Mouse (Mus musculus): ENCODE measurements at regions not wholly inside any gene's neighbourhood (a gene's known extent, or its start where the extent isn't known, plus 50 kb on each side); places are given as distances from the start of the nearest gene placed in this dataset.

DNA sequence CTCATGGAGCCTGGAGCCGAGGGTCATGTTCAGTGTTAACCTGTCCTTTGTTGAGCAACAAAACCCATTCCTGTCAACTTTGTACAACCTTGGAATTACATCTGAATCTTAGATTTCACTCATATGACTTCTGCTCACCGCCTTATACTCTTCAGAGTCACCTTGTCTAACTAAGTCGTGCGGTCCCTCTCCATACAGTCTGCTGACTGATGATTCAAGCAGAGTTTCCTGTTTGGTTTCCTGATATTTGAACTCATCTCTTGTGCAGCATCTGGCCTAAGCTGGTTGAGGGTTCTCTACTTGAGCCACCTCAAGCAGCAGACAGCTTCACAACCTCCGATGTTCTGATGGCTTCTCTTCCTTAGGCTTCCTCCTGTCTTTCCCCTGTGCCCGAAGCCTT is 78.3 kb upstream of the Ccn6 start:
- H3K4me1 ChIP-seq (replicated peaks; ENCODE audit: control insufficient read depth, insufficient read depth, low read length): peaks cover 12% of the 10 kb centered on the region; the same call in 1 of the 2 replicates
- H3K36me3 ChIP-seq (ENCODE audit: control insufficient read depth, insufficient read depth, low read length): no peaks in the 10 kb centered on the region
- H3K27ac ChIP-seq (ENCODE audit: low read length): no peak overlapping the region
- H3K9me3 ChIP-seq (ENCODE audit: control insufficient read depth, low read length): no peaks in the 10 kb centered on the region
- no peak overlapping the region for H3K4me2 ChIP-seq (ENCODE audit: low read depth, low read length)
- no peak for ATAC-seq (ENCODE audit: low read depth)
- no peak overlapping the region for H3K4me3 ChIP-seq (ENCODE audit: low read length)
- no peaks in the 10 kb centered on the region for H3K27me3 ChIP-seq (ENCODE audit: control insufficient read depth, insufficient read depth, low read depth, low read length)
- WGBS: 84% methylated on average over 6 of the region's 6 CpGs
- no peak overlapping the region for H3K9ac ChIP-seq (ENCODE audit: low read length)

DNA sequence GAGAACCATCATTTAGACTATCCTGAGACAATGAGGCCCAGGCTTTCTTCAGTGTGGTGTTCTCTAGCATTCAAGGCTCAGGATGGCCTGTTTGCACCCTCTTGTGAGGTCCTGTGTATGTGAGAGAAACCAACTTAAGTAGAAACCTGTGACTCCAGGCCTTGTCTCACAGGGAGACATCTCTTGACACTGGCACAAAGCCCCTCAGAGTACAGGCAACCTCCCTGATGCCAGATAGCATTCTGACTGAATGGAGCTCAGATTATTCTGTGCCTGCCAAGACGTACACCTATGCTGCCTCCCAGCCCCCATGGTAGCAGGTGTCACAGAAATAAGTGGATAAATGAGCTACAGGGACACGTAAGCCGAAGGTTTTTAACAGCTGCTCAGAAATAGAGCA is 77.9 kb upstream of the Ccn6 start:
- H3K9ac ChIP-seq (ENCODE audit: low read length): no peak overlapping the region
- H3K4me3 ChIP-seq (ENCODE audit: low read length): no peak overlapping the region
- no peaks in the 10 kb centered on the region for H3K9me3 ChIP-seq (ENCODE audit: control insufficient read depth, low read length)
- no peaks in the 10 kb centered on the region for H3K27me3 ChIP-seq (ENCODE audit: control insufficient read depth, insufficient read depth, low read depth, low read length)
- 80% methylated on average over 3 of the region's 3 CpGs for WGBS
- no peak for ATAC-seq (ENCODE audit: low read depth)
- no peak overlapping the region for H3K27ac ChIP-seq (ENCODE audit: low read length)
- no peak overlapping the region for H3K4me2 ChIP-seq (ENCODE audit: low read depth, low read length)
- peaks cover 12% of the 10 kb centered on the region; the same call in 1 of the 2 replicates for H3K4me1 ChIP-seq (replicated peaks; ENCODE audit: control insufficient read depth, insufficient read depth, low read length)
- H3K36me3 ChIP-seq (ENCODE audit: control insufficient read depth, insufficient read depth, low read length): no peaks in the 10 kb centered on the region

- 79% methylated on average over 7 of the region's 7 CpGs for WGBS
- Histone ChIP-seq H3K9me3 (ENCODE audit: control insufficient read depth, low read length) (no peaks in the 10 kb centered on the region), H3K4me3 (ENCODE audit: low read length) (no peak overlapping the region), H3K27me3 (ENCODE audit: control insufficient read depth, insufficient read depth, low read depth, low read length) (no peaks in the 10 kb centered on the region), H3K27ac (ENCODE audit: low read length) (no peak overlapping the region), H3K9ac (ENCODE audit: low read length) (no peak overlapping the region), H3K36me3 (ENCODE audit: control insufficient read depth, insufficient read depth, low read length) (no peaks in the 10 kb centered on the region), H3K4me2 (ENCODE audit: low read depth, low read length) (no peak overlapping the region), H3K4me1 (replicated peaks; ENCODE audit: control insufficient read depth, insufficient read depth, low read length) (peaks cover 12% of the 10 kb centered on the region; the same call in 1 of the 2 replicates)
- ATAC-seq (ENCODE audit: low read depth): no peak
Observed at GRCm38 (mm10) chr10:39240966-39241365, 77.4 kb upstream of the Ccn6 start.

DNA sequence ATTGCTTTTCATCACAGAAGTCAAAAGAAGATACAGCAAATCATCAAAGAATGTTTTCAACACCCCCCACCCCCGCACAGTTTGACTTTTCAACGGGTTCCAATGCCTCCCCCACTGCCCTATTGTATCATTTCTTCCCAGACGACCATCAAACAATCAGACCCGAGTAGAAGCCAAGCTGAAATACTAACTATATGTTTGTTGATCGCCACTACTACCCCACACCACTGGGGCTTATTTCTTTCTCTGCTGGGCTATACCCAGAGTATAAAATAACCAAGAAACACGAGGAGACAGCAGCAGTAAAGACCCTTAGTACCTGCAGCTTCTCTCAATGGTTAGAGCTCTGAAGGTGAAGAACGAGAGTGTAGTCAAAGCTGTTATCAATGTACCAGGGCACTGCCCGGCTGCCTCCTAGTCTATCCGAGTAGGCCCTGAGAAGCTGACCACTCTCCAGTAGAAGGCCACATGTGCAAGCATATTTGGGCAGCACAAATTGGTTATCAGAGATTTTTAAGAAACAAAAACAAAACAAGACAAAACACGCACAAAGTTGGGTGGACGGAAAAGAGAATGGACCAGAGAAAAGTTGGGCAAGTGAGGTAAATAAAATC is 76.7 kb upstream of the Ccn6 start:
- no peak overlapping the region for H3K27ac ChIP-seq (ENCODE audit: low read length)
- ATAC-seq (ENCODE audit: low read depth): no peak
- H3K27me3 ChIP-seq (ENCODE audit: control insufficient read depth, insufficient read depth, low read depth, low read length): no peaks in the 10 kb centered on the region
- no peaks in the 10 kb centered on the region for H3K9me3 ChIP-seq (ENCODE audit: control insufficient read depth, low read length)
- H3K4me1 ChIP-seq (replicated peaks; ENCODE audit: control insufficient read depth, insufficient read depth, low read length): peaks cover 12% of the 10 kb centered on the region; the same call in 1 of the 2 replicates
- H3K4me2 ChIP-seq (ENCODE audit: low read depth, low read length): peak overlapping the region; percentile 42
- H3K4me3 ChIP-seq (ENCODE audit: low read length): no peak overlapping the region
- no peaks in the 10 kb centered on the region for H3K36me3 ChIP-seq (ENCODE audit: control insufficient read depth, insufficient read depth, low read length)
- WGBS: 50% methylated on average over 11 of the region's 11 CpGs
- peak overlapping the region; percentile 28; the same call in 1 of the 2 replicates for H3K9ac ChIP-seq (ENCODE audit: low read length)

GRCm38 (mm10) chr10:39239498-39240177 is 76.0 kb upstream of the Ccn6 start:
- H3K27ac ChIP-seq (ENCODE audit: low read length): no peak overlapping the region
- H3K27me3 ChIP-seq (ENCODE audit: control insufficient read depth, insufficient read depth, low read depth, low read length): no peaks in the 10 kb centered on the region
- peak overlapping the region; percentile 28; the same call in 1 of the 2 replicates for H3K9ac ChIP-seq (ENCODE audit: low read length)
- no peaks in the 10 kb centered on the region for H3K9me3 ChIP-seq (ENCODE audit: control insufficient read depth, low read length)
- ATAC-seq (ENCODE audit: low read depth): peak; percentile 85
- peaks cover 12% of the 10 kb centered on the region; the same call in 1 of the 2 replicates for H3K4me1 ChIP-seq (replicated peaks; ENCODE audit: control insufficient read depth, insufficient read depth, low read length)
- H3K4me3 ChIP-seq (ENCODE audit: low read length): no peak overlapping the region
- no peaks in the 10 kb centered on the region for H3K36me3 ChIP-seq (ENCODE audit: control insufficient read depth, insufficient read depth, low read length)
- H3K4me2 ChIP-seq (ENCODE audit: low read depth, low read length): peak overlapping the region; percentile 42
- 15% methylated on average over 17 of the region's 17 CpGs for WGBS

GRCm38 (mm10) chr10:39238596-39238995 is 75.0 kb upstream of the Ccn6 start:
- Histone ChIP-seq H3K36me3 (ENCODE audit: control insufficient read depth, insufficient read depth, low read length) (no peaks in the 10 kb centered on the region), H3K4me2 (ENCODE audit: low read depth, low read length) (no peak overlapping the region), H3K27me3 (ENCODE audit: control insufficient read depth, insufficient read depth, low read depth, low read length) (no peaks in the 10 kb centered on the region), H3K4me1 (replicated peaks; ENCODE audit: control insufficient read depth, insufficient read depth, low read length) (peaks cover 12% of the 10 kb centered on the region; the same call in 1 of the 2 replicates), H3K27ac (ENCODE audit: low read length) (no peak overlapping the region), H3K9me3 (ENCODE audit: control insufficient read depth, low read length) (no peaks in the 10 kb centered on the region), H3K4me3 (ENCODE audit: low read length) (no peak overlapping the region), H3K9ac (ENCODE audit: low read length) (no peak overlapping the region)
- 24% methylated on average over 10 of the region's 10 CpGs for WGBS
- ATAC-seq (ENCODE audit: low read depth): no peak

DNA sequence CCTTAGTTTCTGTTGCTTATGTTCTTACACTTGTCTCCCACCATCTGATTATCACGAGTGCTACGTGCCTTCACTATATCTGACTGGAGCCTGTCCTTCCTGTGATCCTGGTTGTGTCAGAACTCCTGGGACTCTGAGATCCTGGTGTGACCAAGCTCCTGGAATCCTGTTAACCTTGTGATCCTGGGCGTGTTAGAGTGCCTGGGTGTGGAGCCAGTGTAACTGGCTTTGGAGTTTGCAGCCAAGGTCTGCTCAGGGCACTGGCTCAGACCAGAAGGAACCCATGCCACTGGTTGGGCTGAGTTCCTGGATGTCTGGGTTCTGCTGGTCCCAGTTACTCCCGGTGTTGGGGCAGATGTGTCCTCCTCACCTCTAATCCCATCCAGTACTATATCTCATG is 74.0 kb upstream of the Ccn6 start:
- Histone ChIP-seq H3K4me1 (replicated peaks; ENCODE audit: control insufficient read depth, insufficient read depth, low read length) (peaks cover 12% of the 10 kb centered on the region; the same call in 1 of the 2 replicates), H3K9me3 (ENCODE audit: control insufficient read depth, low read length) (no peaks in the 10 kb centered on the region), H3K9ac (ENCODE audit: low read length) (no peak overlapping the region), H3K4me2 (ENCODE audit: low read depth, low read length) (no peak overlapping the region), H3K36me3 (ENCODE audit: control insufficient read depth, insufficient read depth, low read length) (no peaks in the 10 kb centered on the region), H3K27ac (ENCODE audit: low read length) (no peak overlapping the region), H3K27me3 (ENCODE audit: control insufficient read depth, insufficient read depth, low read depth, low read length) (no peaks in the 10 kb centered on the region), H3K4me3 (ENCODE audit: low read length) (no peak overlapping the region)
- no peak for ATAC-seq (ENCODE audit: low read depth)
- WGBS: 79% methylated on average over 4 of the region's 4 CpGs

DNA sequence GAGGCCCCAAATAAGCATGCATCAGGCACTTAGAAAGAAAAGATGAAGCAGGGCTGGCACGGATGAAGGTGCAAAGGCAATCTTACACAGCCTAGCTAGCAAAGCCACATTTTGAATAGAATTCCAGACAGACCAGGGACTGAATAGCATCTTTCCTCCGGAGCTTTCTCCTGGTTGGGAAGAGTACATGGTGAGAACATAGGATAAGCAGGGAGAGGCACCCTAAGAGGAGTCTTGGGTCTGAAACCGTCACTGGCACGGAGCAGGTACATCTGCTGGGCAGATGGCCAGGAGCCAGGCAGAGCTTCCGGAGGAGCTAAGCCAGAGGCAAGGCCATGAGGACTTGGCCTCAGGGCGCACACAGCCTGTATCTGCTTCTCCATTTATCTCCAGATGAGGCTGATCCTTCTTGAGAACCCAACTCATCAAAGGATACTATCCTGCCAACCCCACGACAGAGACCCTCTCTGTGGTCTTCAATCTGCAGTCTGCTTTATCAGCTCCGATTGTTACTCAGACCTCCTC is 70.4 kb upstream of the Ccn6 start:
- WGBS: 72% methylated on average over 8 of the region's 8 CpGs

DNA sequence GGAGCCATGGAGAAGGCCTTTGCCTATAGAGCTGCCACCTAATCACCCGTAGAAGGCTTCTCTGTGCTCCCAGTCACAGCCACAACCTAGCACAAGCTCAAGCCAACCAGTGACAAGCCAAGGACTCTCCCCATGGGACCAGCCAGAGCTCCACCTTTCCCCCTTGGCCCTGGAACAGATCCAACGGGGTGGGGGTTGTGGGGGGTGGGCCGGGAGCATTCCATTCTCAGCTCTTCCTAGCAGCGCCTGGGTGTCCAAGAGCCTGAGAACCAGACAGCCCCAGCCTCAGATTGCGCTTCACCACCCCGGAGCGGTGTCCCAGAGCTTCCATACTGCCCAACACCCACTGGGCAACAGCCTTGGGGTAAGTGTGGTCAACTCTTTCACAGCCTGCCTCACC is 69.6 kb upstream of the Ccn6 start:
- Histone ChIP-seq H3K27me3 (ENCODE audit: control insufficient read depth, insufficient read depth, low read depth, low read length) (no peaks in the 10 kb centered on the region), H3K4me3 (ENCODE audit: low read length) (no peak overlapping the region), H3K27ac (ENCODE audit: low read length) (no peak overlapping the region), H3K9me3 (ENCODE audit: control insufficient read depth, low read length) (no peaks in the 10 kb centered on the region), H3K36me3 (ENCODE audit: control insufficient read depth, insufficient read depth, low read length) (no peaks in the 10 kb centered on the region), H3K4me2 (ENCODE audit: low read depth, low read length) (no peak overlapping the region), H3K9ac (ENCODE audit: low read length) (no peak overlapping the region), H3K4me1 (replicated peaks; ENCODE audit: control insufficient read depth, insufficient read depth, low read length) (no peaks in the 10 kb centered on the region; the same call in 1 of the 2 replicates)
- WGBS: 80% methylated on average over 7 of the region's 7 CpGs
- ATAC-seq (ENCODE audit: low read depth): no peak

More for the DNA sequence above, 70.4 kb upstream of the Ccn6 start:
- Histone ChIP-seq H3K27me3 (ENCODE audit: control insufficient read depth, insufficient read depth, low read depth, low read length) (no peaks in the 10 kb centered on the region), H3K36me3 (ENCODE audit: control insufficient read depth, insufficient read depth, low read length) (no peaks in the 10 kb centered on the region), H3K4me2 (ENCODE audit: low read depth, low read length) (no peak overlapping the region), H3K4me1 (replicated peaks; ENCODE audit: control insufficient read depth, insufficient read depth, low read length) (0 out of 2 replicates have a peak, but pooled peaks cover 3% of the 10 kb centered on the region), H3K4me3 (ENCODE audit: low read length) (no peak overlapping the region), H3K9ac (ENCODE audit: low read length) (no peak overlapping the region), H3K9me3 (ENCODE audit: control insufficient read depth, low read length) (no peaks in the 10 kb centered on the region), H3K27ac (ENCODE audit: low read length) (no peak overlapping the region)
- no peak for ATAC-seq (ENCODE audit: low read depth)
